Mouse (Mus musculus): ENCODE measurements around the gene Ube2q2.

- TF ChIP-seq POLR2A (IDR thresholded peaks at IDR 0.05; ENCODE audit: insufficient read depth, low read depth, low read length) (no peak), CTCF (IDR thresholded peaks at IDR 0.05; ENCODE audit: insufficient read depth, low read depth, low read length) (no peak)
Observed at GRCm38 (mm10) chr9:55236235-55237165, 87.8 kb downstream of the Ube2q2 start.

All from olfactory bulb, adult 2 months (tissue).